ENCODE assay signal across 8 mouse cellular contexts in genomic region chrX:129749571-129750061, GRCm38 (mm10). TPM values are rescaled to one million over a fixed set of nuclear protein-coding genes. Genes with fewer than 3 reads are reported as not detected.
A peak's percentile ranks its signal among the peaks of the same experiment; 100 is the strongest.
DNase-seq lines count a peak whose midpoint lies in the region; ATAC-seq lines count a peak whose summit lies in the region.

TSS of gene Diaph2 (plus strand) at chrX:129749742.

- H3K27me3 ChIP-seq in intestine, embryonic 14.5 days (replicated peaks; ENCODE audit: control insufficient read depth, insufficient read depth, low read length) = no peaks in the 10 kb centered on the region

- H3K36me3 ChIP-seq in intestine, embryonic 14.5 days (ENCODE audit: control insufficient read depth, insufficient read depth, low read length) = no peaks in the 10 kb centered on the region

- H3K4me1 ChIP-seq in intestine, embryonic 14.5 days (replicated peaks; ENCODE audit: control insufficient read depth, insufficient read depth, low read length) = no peaks in the 10 kb centered on the region

- H3K9me3 ChIP-seq in intestine, embryonic 14.5 days (ENCODE audit: control insufficient read depth, low read length) = no peaks in the 10 kb centered on the region

- WGBS in intestine, embryonic 14.5 days = 12% methylated on average over 44 of the region's 49 CpGs

- H3K27ac ChIP-seq in intestine, embryonic 14.5 days (ENCODE audit: low read depth) = no peak within 1 kb of the TSS

- H3K9ac ChIP-seq in intestine, embryonic 14.5 days (ENCODE audit: low read length) = peak within 1 kb of the TSS; percentile 49

- peak within 1 kb of the TSS; percentile 42 for H3K4me3 ChIP-seq in intestine, embryonic 14.5 days (ENCODE audit: low read depth, low read length)

- DNase-seq in adrenal gland, adult 18-20 months (ENCODE audit: low spot score in 2 of 2) = peak; percentile 60 to 69
- peak; percentile 86 for DNase-seq in embryo, embryonic 11 days
- peak; percentile 78 for DNase-seq in gastrocnemius, postnatal 25 days
- peak; percentile 80 for DNase-seq in intestine, embryonic 14.5 days (ENCODE audit: low spot score)
- peak; percentile 69 to 71 for DNase-seq in left cerebral cortex, postnatal 14 days (ENCODE audit: low spot score in 2 of 2)
- peak; percentile 63 for DNase-seq in right cerebral cortex, postnatal 14 days
- peak; percentile 56 for DNase-seq in urinary bladder, postnatal 25 days (ENCODE audit: low spot score)

- peak within 1 kb of the TSS; percentile 49 for H3K4me2 ChIP-seq in intestine, embryonic 14.5 days (ENCODE audit: low read length)

- ATAC-seq in intestine, embryonic 14.5 days (replicated peaks; ENCODE audit: low FRiP score, low TSS enrichment, low read depth) = peak; percentile 94
- peak; percentile 100 for ATAC-seq in megakaryocyte-erythroid progenitor cell, adult 5-6 weeks (replicated peaks; ENCODE audit: low FRiP score, low TSS enrichment, poor library complexity, severe bottlenecking)

- intact Hi-C loops in left cerebral cortex, postnatal 14 days (cut with DNase I) = no loop called here

RNA-seq across cellular contexts. Expression of gene Diaph2, which starts in this region (rescaled TPM):
- total RNA-seq in adrenal gland, adult 18-20 months (2021) = 10 to 100 TPM; 21.8 to 22.9 TPM
- total RNA-seq in gastrocnemius, postnatal 25 days (2021) = 1 to 10 TPM; 3.9 to 5.0 TPM
- polyA plus RNA-seq in intestine, embryonic 14.5 days (2014; fragmentation: Nextera tagmentation; extraction: Ambion mirVana) = 4.5 TPM in 2 replicates
- 10 to 100 TPM; 16.8 to 19.2 TPM for total RNA-seq in left cerebral cortex, postnatal 14 days (2021)
- total RNA-seq in megakaryocyte-erythroid progenitor cell, adult 5-6 weeks (2014; fragmentation: Nextera tagmentation) = 2.7 and 3.0 TPM in 2 replicates
- 0.66 and 1.0 TPM in 2 replicates for total RNA-seq in megakaryocyte-erythroid progenitor cell, adult 5-6 weeks (2017)
